Mouse (Mus musculus) brain, embryonic 14.5 days (tissue): ENCODE results near the gene Nfia.

Experiments
- CTCF ChIP-seq: fragments of 200-500 bp; IDR thresholded peaks from 2 replicates; pipeline ENCODE4 v1.5.1; 2012; ENCODE audit warnings: inconsistent platforms, mild to moderate bottlenecking, moderate library complexity, borderline replicate concordance; ENCODE audit not compliant: insufficient read depth, insufficient read length; ENCODE audit errors: extremely low read depth
- POLR2A ChIP-seq: fragments of 200-500 bp; IDR thresholded peaks from 2 replicates; pipeline ENCODE4 v1.6.1; 2012; ENCODE audit warnings: mild to moderate bottlenecking, inconsistent platforms, borderline replicate concordance; ENCODE audit not compliant: poor library complexity, insufficient read depth, insufficient read length, severe bottlenecking; ENCODE audit errors: extremely low read depth

- TF ChIP-seq CTCF: no peak
- no peak for TF ChIP-seq POLR2A
Observed at GRCm38 (mm10) chr4:97779003-97779930, 6.7 kb downstream of the Nfia start.
